Comparison of ENCODE assay signal across 22 mouse cellular contexts in genomic region chr15:101200777-101201295, GRCm38 (mm10).
"Had no signal": no experiment of that assay in that cellular context is flagged by ENCODE, and none has a peak within 500 bp of the region (broad histone marks: within the 10 kb centered on the region; RNA-seq: fewer than 3 reads in every experiment).

No protein-coding gene starts in this region.

- H3K27ac ChIP-seq: kidney, postnatal 0 days; left cerebral cortex, adult 2 months; limb, embryonic 12.5 days; limb, embryonic 15.5 days; liver, embryonic 14.5 days; macrophage; midbrain, embryonic 12.5 days; midbrain, embryonic 15.5 days; neural tube, embryonic 12.5 days; neural tube, embryonic 15.5 days; stomach, embryonic 15.5 days had no signal

- H3K4me2 ChIP-seq: limb, embryonic 12.5 days; limb, embryonic 15.5 days; liver, embryonic 11.5 days; lung, embryonic 14.5 days; midbrain, embryonic 12.5 days; midbrain, embryonic 15.5 days; neural tube, embryonic 12.5 days; neural tube, embryonic 15.5 days; stomach, embryonic 15.5 days had no signal

- H3K9me3 ChIP-seq: limb, embryonic 15.5 days; midbrain, embryonic 12.5 days; midbrain, embryonic 15.5 days; neural tube, embryonic 12.5 days; neural tube, embryonic 15.5 days; stomach, embryonic 15.5 days had no signal

- ATAC-seq: liver, postnatal 0 days; lung, postnatal 0 days; midbrain, embryonic 15.5 days had no signal

- H3K4me3 ChIP-seq: left cerebral cortex, adult 2 months; limb, embryonic 12.5 days; limb, embryonic 15.5 days; midbrain, embryonic 12.5 days; midbrain, embryonic 15.5 days; neural tube, embryonic 12.5 days; neural tube, embryonic 15.5 days; stomach, embryonic 15.5 days had no signal

- H3K9ac ChIP-seq: limb, embryonic 12.5 days; limb, embryonic 15.5 days; liver, embryonic 14.5 days; liver, postnatal 0 days; lung, embryonic 14.5 days; midbrain, embryonic 12.5 days; midbrain, embryonic 15.5 days; neural tube, embryonic 12.5 days; neural tube, embryonic 15.5 days; stomach, embryonic 15.5 days had no signal

- DNase-seq: kidney, postnatal 36 days; layer of hippocampus, postnatal 36 days; liver, postnatal 0 days; lung, embryonic 14.5 days; right cerebral cortex, adult 18-20 months; right cerebral cortex, postnatal 14 days; right cerebral cortex, postnatal 4 days; thymus, adult 18-20 months; thymus, postnatal 36 days had no signal

- H3K27me3 ChIP-seq: limb, embryonic 12.5 days; limb, embryonic 15.5 days; midbrain, embryonic 12.5 days; midbrain, embryonic 15.5 days; neural tube, embryonic 12.5 days; neural tube, embryonic 15.5 days; stomach, embryonic 15.5 days had no signal

- H3K4me1 ChIP-seq: limb, embryonic 12.5 days; limb, embryonic 15.5 days; midbrain, embryonic 12.5 days; midbrain, embryonic 15.5 days; neural tube, embryonic 12.5 days; neural tube, embryonic 15.5 days had no signal
